Mouse (Mus musculus) megakaryocyte-erythroid progenitor cell, adult 5-6 weeks (primary cell): Measurements from ENCODE around the gene Slc35b2. TPM values are rescaled to one million over a fixed set of nuclear protein-coding genes. Genes with fewer than 3 reads are reported as not detected.

Experiments
- ATAC-seq: replicated peaks from 2 replicates; pipeline ENCODE4 v1.8.0; 2016; ENCODE audit warnings: mild to moderate bottlenecking, inconsistent platforms; ENCODE audit not compliant: severe bottlenecking, poor library complexity, low FRiP score, low TSS enrichment
- total RNA-seq, 2 experiments: library from RNA; stranded (forward) in 1 of 2; stranded (reverse) in 1 of 2; fragments of 200-1000, 215-1000 nt in 1 of 2; fragments of >200 nt in 1 of 2; fragmentation: Nextera tagmentation in 1 of 2; gene quantifications; 2 replicates each; pipeline ENCODE4 v1.2.3; 2014 to 2017

Gene Slc35b2
- total RNA-seq (2014; fragmentation: Nextera tagmentation) (46.9 and 74.5 TPM in 2 replicates), total RNA-seq (2017) (27.7 and 60.3 TPM in 2 replicates)

DNA sequence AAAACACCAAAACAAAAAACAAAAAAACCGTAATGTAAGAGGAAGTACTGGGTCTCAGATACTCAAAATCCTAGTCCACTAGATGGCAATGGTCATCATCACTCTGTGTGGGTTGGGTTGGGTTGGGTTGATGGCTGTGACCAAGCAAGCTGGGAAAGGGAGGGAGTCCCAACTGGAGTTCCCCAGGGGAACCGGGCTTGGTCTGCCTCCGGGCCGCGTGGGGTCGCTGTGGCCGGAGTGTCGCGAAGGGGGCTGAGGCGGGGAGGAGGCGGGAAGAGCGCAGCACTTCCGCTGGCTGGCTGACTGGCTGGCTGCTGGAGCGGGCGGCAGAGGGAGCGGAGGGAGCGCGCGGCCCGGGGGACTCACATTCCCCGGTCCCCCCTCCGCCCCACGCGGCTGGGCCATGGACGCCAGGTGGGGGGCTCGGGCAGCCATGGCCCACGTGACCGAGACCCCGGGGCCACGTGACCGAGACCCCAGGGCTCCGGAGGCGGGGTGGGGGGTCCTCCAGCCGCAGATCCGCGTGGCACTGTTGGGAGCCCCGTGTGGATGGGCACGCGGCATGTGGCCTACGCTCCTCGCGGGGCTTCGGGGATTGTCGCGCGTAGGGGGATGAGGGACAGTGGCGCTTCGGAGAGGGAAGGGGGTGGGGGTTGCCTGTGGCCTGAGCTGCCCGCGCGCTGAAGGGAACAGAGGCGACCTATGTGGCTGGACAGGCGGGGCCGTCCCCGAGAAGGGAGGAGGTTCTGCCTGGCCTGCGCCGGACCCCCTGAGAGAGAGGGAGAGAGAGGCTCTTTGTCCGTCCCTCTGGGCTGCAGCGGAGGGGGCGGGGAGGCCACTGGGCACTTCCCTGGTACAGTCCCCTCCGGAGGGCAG, at the start of gene Slc35b2:
Slc35b2 (plus strand) TSS at position 220 of the 876 bp plus-strand sequence.
- ATAC-seq = peak; percentile 63

GRCm38 (mm10) chr17:45515204-45515726, 48.4 kb upstream of the Slc35b2 start:
- no peak for ATAC-seq

- no peak for ATAC-seq
Observed at GRCm38 (mm10) chr17:45515806-45516205, 47.9 kb upstream of the Slc35b2 start.

DNA sequence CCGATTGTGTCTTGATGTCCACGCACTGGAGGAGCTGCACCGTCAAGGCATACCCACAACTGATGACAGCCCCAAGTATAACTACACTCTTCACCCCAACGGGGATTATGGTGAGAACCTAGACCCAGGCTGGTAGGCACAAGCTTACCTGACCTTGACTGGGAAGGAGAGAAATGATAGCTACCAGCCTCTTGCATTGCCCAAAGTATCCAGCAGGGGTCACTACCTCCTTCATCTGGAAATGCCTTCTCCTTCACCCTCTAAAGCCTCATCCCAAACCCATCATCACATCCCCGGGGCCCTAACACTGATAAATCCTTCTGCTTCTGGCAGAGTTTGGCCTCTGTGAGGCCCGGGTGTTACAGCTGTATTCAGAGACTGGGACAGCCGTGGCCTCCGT, 47.2 kb upstream of the Slc35b2 start:
- peak; percentile 76 for ATAC-seq

DNA sequence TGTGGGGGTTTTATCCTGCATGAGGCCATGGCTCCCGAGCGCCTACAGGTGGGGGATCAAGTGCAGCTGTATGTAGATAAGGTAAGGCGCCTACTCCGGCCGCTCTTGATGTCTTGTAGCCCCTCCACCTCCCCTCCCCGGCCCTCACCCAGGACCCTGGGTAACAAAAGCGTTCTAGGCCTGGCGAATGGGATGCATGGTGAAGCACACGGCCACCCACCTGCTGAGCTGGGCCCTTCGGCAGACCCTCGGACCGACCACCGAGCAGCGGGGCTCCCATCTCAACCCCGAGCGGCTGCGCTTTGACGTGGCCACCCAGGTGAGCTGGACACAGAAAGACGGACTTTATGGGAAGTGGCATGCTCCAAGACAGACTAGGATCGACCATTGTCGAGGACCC, 46.5 kb upstream of the Slc35b2 start:
- no peak for ATAC-seq

DNA sequence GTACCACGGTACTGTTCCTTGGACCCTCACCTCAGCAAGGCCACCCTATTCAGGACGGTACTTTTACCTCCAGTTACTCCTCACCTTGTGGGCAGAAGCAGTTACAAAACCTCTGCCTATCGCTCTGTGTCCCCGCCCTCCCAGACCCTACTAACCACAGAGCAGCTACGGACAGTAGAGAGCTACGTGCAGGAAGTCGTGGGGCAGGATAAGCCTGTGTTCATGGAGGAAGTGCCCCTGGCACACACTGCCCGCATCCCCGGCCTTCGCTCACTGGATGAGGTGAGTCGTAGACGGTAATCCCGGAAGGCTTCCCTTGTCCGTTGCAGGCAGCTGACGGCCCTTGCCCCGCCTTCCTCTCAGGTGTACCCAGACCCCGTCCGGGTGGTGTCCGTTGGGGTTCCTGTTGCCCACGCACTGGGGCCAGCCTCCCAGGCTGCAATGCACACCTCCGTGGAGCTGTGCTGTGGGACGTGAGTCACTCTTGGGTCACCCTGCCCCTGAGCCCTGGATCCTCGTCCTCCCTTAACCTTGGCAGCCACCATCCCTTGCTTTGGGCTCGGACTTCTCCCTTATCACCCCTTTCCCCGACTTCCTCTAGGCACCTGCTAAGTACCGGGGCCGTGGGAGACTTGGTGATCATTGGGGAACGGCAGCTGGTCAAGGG, 46.0 kb upstream of the Slc35b2 start:
- ATAC-seq = no peak

DNA sequence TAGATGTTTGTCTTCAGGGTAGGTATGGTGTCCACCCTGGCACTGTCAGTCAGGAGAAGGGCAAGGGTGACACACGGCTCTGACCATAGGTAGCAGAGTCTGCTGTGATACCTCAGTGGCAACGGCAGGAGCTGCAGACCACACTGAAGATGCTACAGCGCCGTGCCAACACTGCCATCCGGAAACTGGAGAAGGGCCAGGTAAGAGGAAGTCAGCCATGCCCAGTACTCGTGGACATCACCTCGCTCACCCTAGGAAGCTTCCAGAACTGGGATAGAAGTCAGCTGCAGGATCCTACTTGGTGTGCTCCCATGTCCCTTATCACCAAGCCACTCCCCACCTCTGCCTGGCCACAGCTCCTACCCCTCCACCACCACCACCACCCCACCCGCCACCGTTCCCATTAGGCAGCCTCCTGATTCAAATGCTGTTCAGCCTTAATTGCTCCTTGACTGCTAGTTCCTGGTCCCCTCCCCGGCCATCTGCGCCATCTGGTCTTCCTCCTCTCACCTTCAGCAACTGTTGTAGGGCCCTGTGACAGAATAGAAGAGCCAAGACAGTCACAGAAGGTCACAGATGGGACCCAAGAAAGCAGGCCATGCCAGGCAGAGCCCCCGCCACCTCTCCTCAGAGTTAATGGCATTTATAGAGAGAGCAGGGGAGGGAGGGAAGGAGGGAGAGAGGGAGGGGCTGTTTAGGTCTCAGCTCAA, 44.8 kb upstream of the Slc35b2 start:
- ATAC-seq = no peak

GRCm38 (mm10) chr17:45520136-45520535, 43.5 kb upstream of the Slc35b2 start:
- ATAC-seq = no peak

DNA sequence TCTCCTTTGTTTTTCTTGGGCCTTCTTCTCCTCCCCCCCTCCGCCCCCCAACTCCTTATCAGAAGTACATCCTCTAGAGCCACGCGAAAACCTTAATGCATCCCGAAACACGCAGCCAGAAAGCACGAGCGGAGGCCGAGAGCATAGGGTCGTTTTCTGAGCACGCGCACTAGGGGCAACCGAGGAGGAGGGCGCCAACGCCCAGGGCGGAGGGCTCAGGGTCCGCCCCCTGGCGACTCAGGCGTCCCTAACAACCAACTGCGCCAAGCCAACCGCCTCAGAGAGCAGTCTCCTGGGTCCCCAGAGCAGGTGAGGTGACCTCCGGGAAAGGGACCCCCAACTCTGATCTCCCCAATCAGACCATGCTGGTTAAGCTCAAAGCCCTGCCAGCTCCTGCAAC, 40.4 kb upstream of the Slc35b2 start, which contains the start of gene Tcte1:
Tcte1 (plus strand) TSS at position 172 of the 400 bp plus-strand sequence.
- 0 out of 2 replicates have a peak, but pooled peaks have one; percentile 12 for ATAC-seq

DNA sequence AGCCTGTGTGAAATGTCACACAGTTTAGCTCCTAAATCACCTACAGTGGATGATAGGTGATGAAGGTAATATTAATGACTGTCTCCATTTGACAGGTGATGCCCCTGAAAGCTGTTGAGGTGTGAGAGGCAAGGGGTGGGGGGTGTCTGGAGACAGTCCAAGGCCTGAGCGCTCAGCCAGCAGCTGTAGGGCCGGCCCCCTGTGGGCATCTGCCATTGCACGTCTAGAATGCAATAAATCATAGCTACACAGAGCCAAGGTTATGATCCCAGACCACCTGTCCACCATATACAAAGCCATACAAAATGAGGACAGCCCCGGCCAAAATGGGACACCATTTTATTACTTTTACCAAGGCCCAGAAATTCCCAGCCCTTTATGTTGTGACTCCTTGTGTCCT, 38.7 kb upstream of the Slc35b2 start:
- no peak for ATAC-seq

GRCm38 (mm10) chr17:45526571-45526970, 37.1 kb upstream of the Slc35b2 start:
- ATAC-seq = no peak

DNA sequence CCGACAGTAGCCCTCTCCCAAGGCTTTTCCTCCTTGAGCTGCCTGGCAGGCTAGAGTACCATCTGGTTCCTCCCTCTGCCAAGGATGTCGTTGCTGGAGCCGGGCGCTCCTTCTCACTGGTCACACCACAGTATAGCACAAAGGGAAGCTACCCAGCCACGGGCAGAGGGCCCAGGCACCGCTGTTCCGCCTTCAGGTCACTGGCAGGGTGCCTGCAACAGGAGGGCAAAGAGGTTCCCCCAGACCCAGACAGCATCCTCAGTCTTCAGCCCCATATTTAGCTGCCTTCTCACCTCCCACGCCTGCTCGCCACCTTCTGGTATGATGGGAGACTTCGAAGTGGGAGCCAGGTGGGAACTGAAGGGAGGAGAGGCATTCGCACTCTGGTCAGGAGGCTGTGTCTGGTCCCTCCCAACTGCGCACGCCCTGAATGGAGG, 33.3 kb upstream of the Slc35b2 start:
- no peak for ATAC-seq

GRCm38 (mm10) chr17:45532896-45533295, 30.8 kb upstream of the Slc35b2 start:
- ATAC-seq = no peak

DNA sequence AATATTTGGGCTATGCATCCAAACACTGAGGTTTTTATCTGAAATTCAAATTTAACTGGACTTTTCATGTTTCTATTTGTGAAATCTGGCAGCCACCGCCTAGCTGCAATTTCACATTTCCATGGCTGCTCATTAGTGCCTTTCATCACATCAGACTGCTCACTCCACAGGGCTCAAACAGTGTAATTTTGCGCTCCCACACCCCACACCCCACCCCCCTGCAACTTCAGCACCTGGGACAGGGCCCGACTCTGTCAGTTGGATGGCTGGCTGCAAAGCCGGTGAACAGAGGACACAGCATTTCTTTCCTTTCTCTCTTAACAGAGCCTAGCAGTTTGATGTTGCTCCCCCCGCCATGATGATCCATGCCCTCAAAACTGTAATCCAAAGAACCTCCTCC, 27.4 kb upstream of the Slc35b2 start:
- peak; percentile 65 for ATAC-seq

- ATAC-seq = no peak
Observed at GRCm38 (mm10) chr17:45538394-45538793, 25.3 kb upstream of the Slc35b2 start.

GRCm38 (mm10) chr17:45539664-45540063, 24.0 kb upstream of the Slc35b2 start:
- no peak for ATAC-seq

DNA sequence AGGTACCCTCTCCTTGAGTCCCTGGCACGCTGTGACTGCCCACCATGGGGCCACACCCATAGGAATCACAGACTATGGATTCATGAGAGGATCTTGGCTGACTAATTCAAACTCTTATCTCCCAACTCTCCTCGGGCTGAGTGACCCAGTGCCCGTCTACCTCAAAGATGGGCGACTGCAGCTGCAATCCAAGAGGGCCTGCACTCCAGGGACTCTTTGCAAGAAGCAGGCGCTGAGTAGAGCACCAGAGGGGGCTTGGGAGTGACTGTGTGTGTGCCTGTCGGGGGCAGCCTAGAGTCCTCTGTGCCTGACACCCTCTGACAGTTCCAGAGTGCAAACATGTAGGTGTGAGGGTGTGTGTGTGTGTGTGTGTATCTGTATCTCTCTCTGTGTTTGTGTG, 21.5 kb upstream of the Slc35b2 start:
- no peak for ATAC-seq

DNA sequence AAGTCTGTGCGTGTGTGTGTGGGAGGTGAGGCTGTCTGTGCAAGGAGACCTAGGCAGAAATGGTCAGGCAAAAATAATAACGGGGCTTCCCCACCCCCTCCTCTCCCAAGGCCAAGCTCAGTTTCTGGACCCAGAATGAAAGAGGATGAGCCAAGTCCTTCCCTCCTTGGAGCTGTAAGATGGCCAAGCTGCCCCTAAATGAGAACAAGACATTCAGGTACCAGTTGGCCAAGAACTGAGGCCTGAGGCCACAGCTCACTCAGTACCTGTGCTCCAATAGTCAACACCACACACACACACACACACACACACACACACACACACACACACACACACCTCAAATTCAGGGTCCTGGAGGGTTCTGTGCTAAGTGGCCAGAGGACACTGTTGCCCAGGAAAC, 21.0 kb upstream of the Slc35b2 start:
- ATAC-seq = no peak

DNA sequence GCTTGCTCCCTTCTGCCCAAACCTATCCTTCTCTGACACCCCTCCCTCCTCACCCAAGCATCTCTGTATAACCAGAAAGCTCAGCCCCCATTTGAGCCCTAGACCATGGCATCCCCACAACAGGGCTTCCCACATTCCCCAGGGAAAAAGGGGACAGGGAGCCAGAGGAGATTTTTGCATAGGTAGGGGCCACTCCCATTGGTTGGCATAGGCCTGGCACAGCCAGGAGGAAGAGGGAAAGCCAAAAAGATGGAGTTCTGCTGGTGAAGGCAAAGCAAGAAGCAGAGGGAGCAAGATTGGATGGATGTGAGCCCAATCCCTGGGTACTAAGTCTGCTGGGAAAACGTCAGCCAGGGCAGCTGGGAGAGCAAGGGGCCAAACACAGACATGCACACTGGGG, 20.6 kb upstream of the Slc35b2 start:
- ATAC-seq = no peak
